Mouse (Mus musculus) kidney, adult 2 months (tissue): ENCODE data around the gene Myct1.

Experiments used
- CTCF ChIP-seq: fragments of 200-500 bp; conservative IDR thresholded peaks from 2 replicates; pipeline ENCODE4 v1.5.1; 2011; ENCODE audit warnings: low read depth, mild to moderate bottlenecking, control low read depth, low read length, moderate library complexity, mixed read lengths; ENCODE audit not compliant: insufficient read depth, insufficient read length
- POLR2A ChIP-seq: fragments of 200-500 bp; IDR thresholded peaks from one replicate; pipeline ENCODE4 v1.6.1; 2011; ENCODE audit warnings: low read depth, low read length, control low read depth

GRCm38 (mm10) chr10:5637322-5637721 lies 43.7 kb downstream of the Myct1 start:
- no peak for TF ChIP-seq CTCF
- TF ChIP-seq POLR2A: no peak
